Mouse (Mus musculus) midbrain, postnatal 0 days (tissue): ENCODE measurements at regions not wholly inside any gene's neighbourhood (a gene's known extent, or its start where the extent isn't known, plus 50 kb on each side); places are given as distances from the start of the nearest gene placed in this dataset.

Source experiments
- ATAC-seq: fragments of 200-750 bp; cut with Nextera tagmentation; 2 replicates; pipeline ENCODE4 v1.8.0; 2017; ENCODE audit warnings: moderate number of reproducible peaks, mild to moderate bottlenecking, moderate TSS enrichment, moderate library complexity; ENCODE audit not compliant: low FRiP score
- DNase-seq: peaks from one replicate; pipeline ENCODE4 v3.0.0-alpha.2; 2015; ENCODE audit warnings: low spot score
- H3K27ac ChIP-seq: fragments of 300-500 bp; sonication (generic); 2 replicates; pipeline ENCODE4 v1.5.1; 2014; ENCODE audit warnings: low read depth, mild to moderate bottlenecking, low read length, mixed read lengths
- H3K27me3 ChIP-seq: fragments of 300-500 bp; sonication (generic); 2 replicates; pipeline ENCODE4 v1.6.1; 2014; ENCODE audit warnings: low read length, control low read depth, mixed read lengths; ENCODE audit not compliant: insufficient read depth
- H3K36me3 ChIP-seq: fragments of 300-500 bp; sonication (generic); 2 replicates; pipeline ENCODE4 v1.6.1; 2014; ENCODE audit warnings: low read length, control low read depth, mixed read lengths; ENCODE audit not compliant: insufficient read depth
- H3K4me1 ChIP-seq: fragments of 300-500 bp; sonication (generic); 2 replicates; pipeline ENCODE4 v1.6.1; 2014; ENCODE audit warnings: mild to moderate bottlenecking, control low read depth, antibody characterized with exemption, low read length, mixed read lengths; ENCODE audit not compliant: insufficient read depth
- H3K4me2 ChIP-seq: fragments of 300-500 bp; sonication (generic); 2 replicates; pipeline ENCODE4 v1.6.1; 2014; ENCODE audit warnings: low read depth, mild to moderate bottlenecking, low read length, mixed read lengths; ENCODE audit not compliant: poor library complexity, severe bottlenecking
- H3K4me3 ChIP-seq: fragments of 300-500 bp; sonication (generic); 2 replicates; pipeline ENCODE4 v1.5.1; 2014; ENCODE audit warnings: low read depth, mild to moderate bottlenecking, low read length, moderate library complexity
- H3K9ac ChIP-seq: fragments of 300-500 bp; sonication (generic); replicated peaks from 2 replicates; pipeline ENCODE4 v1.6.1; 2014; ENCODE audit warnings: mild to moderate bottlenecking, low read length, moderate library complexity, mixed read lengths; ENCODE audit not compliant: poor library complexity, severe bottlenecking
- H3K9me3 ChIP-seq: fragments of 300-500 bp; sonication (generic); 2 replicates; pipeline ENCODE4 v1.6.1; 2016; ENCODE audit warnings: low read length, control low read depth
- CTCF ChIP-seq: IDR thresholded peaks from 2 replicates; pipeline ENCODE4 v1.5.1; 2016; ENCODE audit warnings: antibody characterized with exemption, mild to moderate bottlenecking
- WGBS: fragments of 180-500 bp; shearing (Covaris S2); extraction: QIAGEN DNeasy Blood & Tissue Kit; methylation state at CpG from one replicate; pipeline ENCODE4 v1.1.7; 2014; 5-methylcytosine and 5-hydroxymethylcytosine counted together

DNA sequence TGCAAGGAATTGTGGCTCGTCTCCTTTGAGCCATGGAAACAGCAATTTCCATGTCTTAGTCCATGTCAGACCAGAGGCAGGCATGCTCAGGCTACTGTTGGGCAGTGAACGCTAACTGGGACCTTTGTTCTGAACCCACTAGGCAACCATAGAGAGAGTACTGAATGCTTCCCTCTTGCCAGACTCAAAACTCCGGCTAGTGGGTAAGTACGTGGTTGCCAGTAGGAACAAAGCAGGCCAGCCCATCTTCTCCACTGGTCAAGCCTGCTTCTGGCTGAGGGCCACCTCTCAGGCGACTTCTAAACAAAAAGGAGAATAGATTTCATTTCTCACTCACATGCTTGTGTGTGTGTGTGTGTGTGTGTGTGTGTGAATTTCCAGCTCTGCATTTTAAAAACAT lies 163.8 kb upstream of the Maf start:
- TF ChIP-seq CTCF: no peak
- Histone ChIP-seq H3K4me3 (no peak overlapping the region), H3K27me3 (no peaks in the 10 kb centered on the region), H3K9me3 (no peaks in the 10 kb centered on the region), H3K9ac (no peak overlapping the region), H3K36me3 (no peaks in the 10 kb centered on the region), H3K27ac (no peak overlapping the region), H3K4me1 (0 out of 2 replicates have a peak, but pooled peaks cover 4% of the 10 kb centered on the region), H3K4me2 (no peak overlapping the region)
- DNase-seq (peak; percentile 59), ATAC-seq (peak; percentile 63; the same call in 1 of the 2 replicates)
- WGBS: 64% methylated on average over 5 of the region's 5 CpGs

DNA sequence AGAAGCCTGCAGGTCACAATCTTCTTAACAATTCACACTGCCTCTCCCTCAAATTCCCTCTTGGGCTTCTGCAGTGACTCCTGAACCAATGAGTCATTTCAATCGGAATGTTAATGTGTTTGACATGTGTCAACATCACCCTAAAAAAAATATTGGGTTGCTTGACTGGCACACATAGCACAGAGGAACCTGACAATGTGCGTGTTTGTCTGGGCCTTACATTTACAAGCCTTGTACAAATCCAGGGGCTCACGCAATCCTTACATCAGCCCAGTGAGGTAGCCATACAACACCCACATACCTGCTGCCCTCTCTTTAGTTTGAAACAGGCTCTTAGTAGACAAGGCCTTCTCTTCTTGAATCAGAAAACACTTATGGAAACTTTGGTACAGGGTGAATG lies 153.8 kb upstream of the Maf start:
- Histone ChIP-seq H3K4me3 (no peak overlapping the region), H3K36me3 (no peaks in the 10 kb centered on the region), H3K4me2 (no peak overlapping the region), H3K27ac (no peak overlapping the region), H3K4me1 (no peaks in the 10 kb centered on the region), H3K9ac (no peak overlapping the region), H3K27me3 (no peaks in the 10 kb centered on the region), H3K9me3 (no peaks in the 10 kb centered on the region)
- 96% methylated on average over 3 of the region's 3 CpGs for WGBS
- ATAC-seq (no peak), DNase-seq (no peak)
- TF ChIP-seq CTCF: no peak

DNA sequence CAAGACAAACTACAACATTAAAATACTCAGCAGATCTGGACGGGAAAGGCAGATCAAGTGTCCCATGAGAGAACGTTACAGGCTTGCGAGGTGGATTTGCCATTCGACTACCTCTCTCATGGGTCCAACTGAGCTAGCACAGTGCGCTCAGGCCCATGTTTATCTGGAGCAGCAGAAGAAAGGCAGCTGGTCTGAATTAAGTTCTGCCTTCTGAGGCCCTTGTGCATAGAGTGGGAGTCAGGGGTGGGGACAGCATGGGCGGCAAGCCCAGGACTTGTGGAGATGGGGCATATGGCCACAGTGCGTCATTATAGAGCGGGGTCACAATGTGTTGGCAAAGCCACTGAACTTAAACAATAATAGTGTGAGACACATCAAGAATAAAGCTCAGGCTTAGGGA lies 151.8 kb upstream of the Maf start:
- DNase-seq: no peak
- Histone ChIP-seq H3K36me3 (no peaks in the 10 kb centered on the region), H3K9me3 (no peaks in the 10 kb centered on the region), H3K27me3 (no peaks in the 10 kb centered on the region), H3K4me1 (no peaks in the 10 kb centered on the region), H3K4me3 (no peak overlapping the region), H3K4me2 (no peak overlapping the region), H3K27ac (no peak overlapping the region), H3K9ac (no peak overlapping the region)
- ATAC-seq: no peak
- WGBS: 88% methylated on average over 8 of the region's 8 CpGs
- no peak for TF ChIP-seq CTCF

DNA sequence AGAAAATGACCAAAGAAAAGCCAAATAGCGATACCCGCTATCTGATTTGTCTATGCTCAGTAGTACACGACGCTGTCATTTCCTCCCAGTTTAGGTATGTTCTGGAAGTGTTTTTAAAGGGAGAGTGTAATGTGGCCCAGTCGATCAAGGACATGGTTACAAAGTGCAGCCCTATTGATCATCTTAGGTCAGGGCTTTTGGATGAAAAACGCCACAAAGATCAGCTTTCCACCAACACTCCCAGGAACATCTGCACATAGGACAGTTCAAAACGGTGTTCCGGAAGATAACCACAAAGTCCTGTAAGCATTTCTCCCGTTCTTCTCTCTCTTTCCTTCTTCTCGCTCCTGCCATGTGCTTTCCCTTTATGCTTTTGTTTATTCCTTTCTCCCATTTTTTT lies 149.2 kb upstream of the Maf start:
- WGBS: 91% methylated on average over 10 of the region's 10 CpGs
- no peak overlapping the region for H3K9ac ChIP-seq

DNA sequence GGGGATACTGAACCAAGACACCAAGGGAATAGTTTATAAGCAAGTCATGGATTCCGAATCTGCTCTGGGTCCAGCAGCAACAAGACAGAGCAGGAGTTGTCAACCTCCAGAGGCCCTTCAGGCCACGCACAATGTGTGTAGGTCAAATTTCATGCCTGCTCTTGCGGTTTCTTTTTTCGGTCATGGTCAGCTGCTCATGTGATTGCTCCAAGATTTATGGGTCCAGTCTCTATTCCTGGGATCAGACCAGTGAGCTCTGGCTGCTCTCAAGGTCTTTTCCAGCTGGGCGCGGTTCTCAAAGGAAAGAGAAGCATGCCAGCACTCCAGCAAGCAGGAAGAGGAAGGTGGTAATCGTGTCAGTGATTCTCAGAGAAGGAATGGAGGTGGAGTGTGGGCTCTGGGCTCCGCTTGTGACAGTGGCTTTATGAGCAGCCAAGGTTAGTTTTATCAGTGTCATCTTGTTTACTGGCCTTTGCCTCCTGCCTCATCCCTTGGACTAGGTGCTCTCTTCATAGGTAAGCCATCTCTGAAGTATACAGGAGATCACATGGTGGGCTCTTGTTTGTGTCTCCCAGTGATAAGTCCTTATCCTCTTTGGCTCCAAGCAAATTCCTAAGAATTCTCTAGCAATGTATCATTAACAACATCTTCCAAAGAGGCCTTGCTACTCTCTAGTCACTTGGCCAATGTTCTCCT lies 148.5 kb upstream of the Maf start:
- no peaks in the 10 kb centered on the region for H3K4me1 ChIP-seq
- no peak overlapping the region for H3K4me2 ChIP-seq
- no peak for DNase-seq
- H3K9me3 ChIP-seq: no peaks in the 10 kb centered on the region
- H3K4me3 ChIP-seq: no peak overlapping the region
- H3K9ac ChIP-seq: no peak overlapping the region
- H3K36me3 ChIP-seq: no peaks in the 10 kb centered on the region
- no peaks in the 10 kb centered on the region for H3K27me3 ChIP-seq
- TF ChIP-seq CTCF: no peak
- H3K27ac ChIP-seq: no peak overlapping the region
- WGBS: 94% methylated on average over 8 of the region's 8 CpGs
- ATAC-seq: no peak

More for the DNA sequence above, 149.2 kb upstream of the Maf start:
- Histone ChIP-seq H3K9me3 (no peaks in the 10 kb centered on the region), H3K4me3 (no peak overlapping the region), H3K4me1 (no peaks in the 10 kb centered on the region), H3K27ac (no peak overlapping the region), H3K36me3 (no peaks in the 10 kb centered on the region), H3K27me3 (no peaks in the 10 kb centered on the region), H3K4me2 (no peak overlapping the region)
- no peak for TF ChIP-seq CTCF
- ATAC-seq (no peak), DNase-seq (no peak)

DNA sequence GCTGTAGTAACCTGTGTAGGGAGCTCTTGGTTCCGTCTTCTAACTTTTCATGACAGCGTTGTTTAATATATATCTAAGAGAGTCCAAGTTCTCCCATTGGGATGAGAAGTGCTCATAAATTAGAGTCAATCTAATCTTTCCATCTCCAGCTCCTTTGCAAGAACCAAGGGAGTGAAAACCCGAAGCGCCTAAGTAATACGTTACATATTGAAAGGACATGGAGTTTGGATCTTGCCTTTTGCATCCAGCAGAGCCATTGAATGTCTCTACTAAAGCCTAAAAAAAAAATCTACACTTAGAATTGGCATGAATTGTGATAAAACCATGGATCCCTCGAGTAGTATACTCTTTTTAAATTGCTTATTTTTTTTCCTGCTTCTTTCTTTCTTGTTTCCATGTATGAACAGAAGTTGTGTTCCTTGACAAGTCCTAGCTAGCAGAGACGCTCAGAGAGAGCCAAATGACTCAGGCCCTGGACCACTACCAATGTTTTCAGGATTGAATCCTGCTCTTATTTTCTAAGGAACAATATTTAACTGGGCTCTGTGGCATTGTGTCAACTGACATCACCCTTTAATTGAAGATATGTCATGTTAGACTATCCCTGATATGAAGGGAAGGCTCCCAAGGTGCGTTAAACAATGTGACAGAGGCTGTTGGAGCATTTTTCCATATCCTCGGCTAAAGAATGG lies 146.8 kb upstream of the Maf start:
- Histone ChIP-seq H3K4me2 (no peak overlapping the region), H3K27ac (no peak overlapping the region), H3K4me3 (no peak overlapping the region), H3K36me3 (no peaks in the 10 kb centered on the region), H3K9ac (no peak overlapping the region), H3K9me3 (no peaks in the 10 kb centered on the region), H3K27me3 (no peaks in the 10 kb centered on the region), H3K4me1 (no peaks in the 10 kb centered on the region)
- DNase-seq (no peak), ATAC-seq (no peak)
- WGBS: 86% methylated on average over 9 of the region's 9 CpGs
- TF ChIP-seq CTCF: no peak
